Mouse (Mus musculus) ovary, postnatal 10 days (tissue): ENCODE measurements around the gene Rhd.

Experiments
- DNase-seq: peaks from one replicate; pipeline ENCODE4 v3.0.0; 2022; ENCODE audit warnings: low spot score

Rhd gene

GRCm38 (mm10) chr4:134930684-134931481 is 66.5 kb downstream of the Rhd start, which contains the start of gene Syf2:
Gene Syf2, plus strand, starts transcription at chr4:134930898.
- peak; percentile 86 for DNase-seq

- DNase-seq: no peak
These were observed 73.2 kb downstream of the Rhd start for GRCm38 (mm10) chr4:134937240-134938176.

GRCm38 (mm10) chr4:134939900-134940299 is 75.6 kb downstream of the Rhd start:
- DNase-seq: no peak

- DNase-seq: no peak
These were observed 79.6 kb downstream of the Rhd start for GRCm38 (mm10) chr4:134943758-134944538.
